8 mouse cellular contexts compared by ENCODE assay signal in genomic region chr2:145786618-145786932, GRCm38 (mm10).
DNase-seq lines count a peak whose midpoint lies in the region; ATAC-seq and TF ChIP-seq lines count a peak whose summit lies in the region.

No protein-coding gene starts in this region.

- H3K4me1 ChIP-seq in lung, embryonic 14.5 days (ENCODE audit: insufficient read depth), result peaks cover 29% of the 10 kb centered on the region
- peaks cover 17% of the 10 kb centered on the region for H3K4me1 ChIP-seq in forebrain, embryonic 12.5 days
- H3K4me1 ChIP-seq in limb, embryonic 13.5 days, result peaks cover 45% of the 10 kb centered on the region
- H3K4me1 ChIP-seq in small intestine, adult 2 months (ENCODE audit: control insufficient read depth, insufficient read depth, insufficient read length, low read length), result peaks cover 10% of the 10 kb centered on the region; the same call in 1 of the 2 replicates

- peak overlapping the region; percentile 88 for H3K27ac ChIP-seq in lung, embryonic 14.5 days (ENCODE audit: low read depth)
- peak overlapping the region; percentile 51; the same call in 1 of the 2 replicates for H3K27ac ChIP-seq in forebrain, embryonic 12.5 days
- H3K27ac ChIP-seq in limb, embryonic 13.5 days, result peak overlapping the region; percentile 93
- peak overlapping the region; percentile 78 for H3K27ac ChIP-seq in small intestine, adult 2 months (ENCODE audit: insufficient read depth, low read depth, low read length)

- no peaks in the 10 kb centered on the region for H3K9me3 ChIP-seq in lung, embryonic 14.5 days (ENCODE audit: low read depth, low read length)
- no peaks in the 10 kb centered on the region for H3K9me3 ChIP-seq in forebrain, embryonic 12.5 days
- no peaks in the 10 kb centered on the region for H3K9me3 ChIP-seq in limb, embryonic 13.5 days

- no peak for DNase-seq in lung, embryonic 14.5 days
- DNase-seq in lung, adult 18-20 months, result no peak
- no peak for DNase-seq in left cerebral cortex, adult 9 months (ENCODE audit: low spot score in 2 of 2)
- DNase-seq in layer of hippocampus, adult 11-12 months (ENCODE audit: low spot score), result no peak
- no peak for DNase-seq in frontal cortex, adult 2 months (ENCODE audit: extremely low spot score in 1 of 2, low spot score in 1 of 2)

- WGBS in lung, embryonic 14.5 days, result 5% methylated on average over 3 of the region's 3 CpGs
- WGBS in forebrain, embryonic 12.5 days, result 8% methylated on average over 3 of the region's 3 CpGs
- WGBS in limb, embryonic 13.5 days, result 6% methylated on average over 3 of the region's 3 CpGs
- 3% methylated on average over 3 of the region's 3 CpGs for WGBS in small intestine, adult 2 months

- H3K27me3 ChIP-seq in lung, embryonic 14.5 days (ENCODE audit: insufficient read depth, low read length), result no peaks in the 10 kb centered on the region
- no peaks in the 10 kb centered on the region for H3K27me3 ChIP-seq in forebrain, embryonic 12.5 days
- H3K27me3 ChIP-seq in limb, embryonic 13.5 days, result no peaks in the 10 kb centered on the region
- no peaks in the 10 kb centered on the region for H3K27me3 ChIP-seq in small intestine, adult 2 months (ENCODE audit: control insufficient read depth, insufficient read depth, low read length)

- no peak for ATAC-seq in lung, embryonic 14.5 days (ENCODE audit: insufficient read depth)
- ATAC-seq in forebrain, embryonic 12.5 days (ENCODE audit: low FRiP score), result no peak
- ATAC-seq in limb, embryonic 13.5 days (ENCODE audit: low FRiP score, low read depth), result no peak

- H3K4me3 ChIP-seq in lung, embryonic 14.5 days (ENCODE audit: low read depth, low read length), result peak overlapping the region; percentile 31
- H3K4me3 ChIP-seq in forebrain, embryonic 12.5 days (replicated peaks), result peak overlapping the region; percentile 31
- H3K4me3 ChIP-seq in limb, embryonic 13.5 days, result peak overlapping the region; percentile 39
- H3K4me3 ChIP-seq in small intestine, adult 2 months (ENCODE audit: low read depth, low read length), result peak overlapping the region; percentile 67

- no peaks in the 10 kb centered on the region for H3K36me3 ChIP-seq in lung, embryonic 14.5 days (ENCODE audit: insufficient read depth)
- H3K36me3 ChIP-seq in forebrain, embryonic 12.5 days (replicated peaks), result no peaks in the 10 kb centered on the region
- H3K36me3 ChIP-seq in limb, embryonic 13.5 days, result no peaks in the 10 kb centered on the region
- no peaks in the 10 kb centered on the region for H3K36me3 ChIP-seq in small intestine, adult 2 months (ENCODE audit: control insufficient read depth, insufficient read depth, low read length)

- H3K9ac ChIP-seq in lung, embryonic 14.5 days, result peak overlapping the region; percentile 50
- H3K9ac ChIP-seq in forebrain, embryonic 12.5 days, result peak overlapping the region; percentile 39
- peak overlapping the region; percentile 60 for H3K9ac ChIP-seq in limb, embryonic 13.5 days

- no peak for TF ChIP-seq CTCF in lung, embryonic 14.5 days (IDR thresholded peaks at IDR 0.05; ENCODE audit: low read depth)
- no peak for TF ChIP-seq CTCF in small intestine, adult 2 months (IDR thresholded peaks at IDR 0.05; ENCODE audit: extremely low read depth, insufficient read length, insufficient replicate concordance, low read depth, low read length)

- TF ChIP-seq POLR2A in small intestine, adult 2 months (IDR thresholded peaks at IDR 0.05; ENCODE audit: low read depth, low read length), result no peak

- peak overlapping the region; percentile 68 for H3K4me2 ChIP-seq in lung, embryonic 14.5 days
- H3K4me2 ChIP-seq in forebrain, embryonic 12.5 days, result peak overlapping the region; percentile 59
- H3K4me2 ChIP-seq in limb, embryonic 13.5 days (replicated peaks), result peak overlapping the region; percentile 65
